Mouse (Mus musculus) spleen, adult 2 months (tissue): ENCODE measurements around the gene Mettl24.

ENCODE experiments used
- CTCF ChIP-seq: fragments of 200-500 bp; IDR thresholded peaks from 2 replicates; pipeline ENCODE4 v1.5.1; 2011; ENCODE audit warnings: mild to moderate bottlenecking, inconsistent platforms; ENCODE audit not compliant: insufficient read depth, insufficient read length, insufficient replicate concordance; ENCODE audit errors: extremely low read depth
- POLR2A ChIP-seq: fragments of 200-500 bp; IDR thresholded peaks from 2 replicates; pipeline ENCODE4 v1.6.1; 2011; ENCODE audit warnings: low read depth, low read length, inconsistent platforms

DNA sequence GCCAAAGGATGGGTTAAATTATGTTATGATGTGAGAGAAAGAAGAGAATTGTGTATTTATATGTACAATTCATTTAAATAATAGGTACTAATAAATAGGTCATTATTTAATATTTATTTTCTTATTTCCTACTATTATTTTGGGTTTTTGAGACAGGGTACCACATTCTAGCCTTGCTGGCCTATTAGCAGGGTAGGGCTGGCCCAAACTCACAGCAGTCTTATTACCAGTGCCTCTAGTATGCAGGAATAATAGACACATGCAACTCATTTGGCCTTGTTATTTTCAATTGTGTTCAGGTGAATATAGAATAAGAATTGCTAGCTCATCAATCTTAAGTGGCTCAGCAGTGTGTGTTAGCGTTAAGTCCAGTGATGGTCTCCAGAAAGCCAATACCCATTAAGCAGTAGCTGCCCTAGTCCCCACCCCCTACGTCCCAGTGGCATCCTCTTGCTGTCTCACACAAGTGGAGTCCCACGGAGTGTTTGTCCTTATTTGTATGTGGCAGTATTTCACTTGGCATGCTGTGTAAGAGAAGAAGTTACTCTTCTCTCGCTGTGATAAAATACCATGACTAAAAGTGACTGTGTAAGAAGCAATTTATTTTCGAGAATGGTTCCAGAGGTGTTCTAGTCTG is 80.1 kb downstream of the Mettl24 start:
- no peak for TF ChIP-seq CTCF
- TF ChIP-seq POLR2A: no peak
